Mouse (Mus musculus): ENCODE measurements around the gene Samd11.

The Samd11 gene

GRCm38 (mm10) chr4:156255078-156255839 lies at the start of gene Samd11:
Gene Samd11, minus strand, starts transcription at chr4:156255657.
- peak; percentile 27 for DNase-seq (ENCODE audit: extremely low spot score)

GRCm38 (mm10) chr4:156254361-156255077 lies 938 bp downstream of the Samd11 start:
- DNase-seq (ENCODE audit: extremely low spot score), result peak; percentile 30

- DNase-seq (ENCODE audit: extremely low spot score), result no peak
Measured at GRCm38 (mm10) chr4:156253043-156253442, 2.4 kb downstream of the Samd11 start.

- no peak for DNase-seq (ENCODE audit: extremely low spot score)
Measured at GRCm38 (mm10) chr4:156252619-156253018, 2.8 kb downstream of the Samd11 start.

- DNase-seq (ENCODE audit: extremely low spot score), result no peak
Measured at GRCm38 (mm10) chr4:156252140-156252539, 3.3 kb downstream of the Samd11 start.

GRCm38 (mm10) chr4:156251081-156251480 lies 4.4 kb downstream of the Samd11 start:
- DNase-seq (ENCODE audit: extremely low spot score), result no peak

- no peak for DNase-seq (ENCODE audit: extremely low spot score)
Measured at GRCm38 (mm10) chr4:156249567-156249966, 5.9 kb downstream of the Samd11 start.

GRCm38 (mm10) chr4:156236651-156237447 lies 18.6 kb downstream of the Samd11 start:
- DNase-seq (ENCODE audit: extremely low spot score), result peak; percentile 47

- peak; percentile 93 for DNase-seq (ENCODE audit: extremely low spot score)
Measured at GRCm38 (mm10) chr4:156235808-156236533, 19.5 kb downstream of the Samd11 start, which contains the start of gene Noc2l. Gene Noc2l, plus strand, starts transcription at chr4:156236010.

GRCm38 (mm10) chr4:156235360-156235770 lies 20.1 kb downstream of the Samd11 start:
- DNase-seq (ENCODE audit: extremely low spot score), result no peak

- peak; percentile 83 for DNase-seq (ENCODE audit: extremely low spot score)
Measured at GRCm38 (mm10) chr4:156234701-156235213, 20.7 kb downstream of the Samd11 start, which contains the start of gene Plekhn1. Gene Plekhn1, minus strand, starts transcription at chr4:156234857.

GRCm38 (mm10) chr4:156234021-156234501 lies 21.4 kb downstream of the Samd11 start:
- peak; percentile 51 for DNase-seq (ENCODE audit: extremely low spot score)

- no peak for DNase-seq (ENCODE audit: extremely low spot score)
Measured at GRCm38 (mm10) chr4:156228393-156229024, 26.9 kb downstream of the Samd11 start.

GRCm38 (mm10) chr4:156227752-156228392 lies 27.6 kb downstream of the Samd11 start:
- DNase-seq (ENCODE audit: extremely low spot score), result no peak

- DNase-seq (ENCODE audit: extremely low spot score), result no peak
Measured at GRCm38 (mm10) chr4:156224276-156224675, 31.2 kb downstream of the Samd11 start.

- DNase-seq (ENCODE audit: extremely low spot score), result no peak
Measured at GRCm38 (mm10) chr4:156219936-156220335, 35.5 kb downstream of the Samd11 start.

GRCm38 (mm10) chr4:156217838-156218237 lies 37.6 kb downstream of the Samd11 start:
- DNase-seq (ENCODE audit: extremely low spot score), result no peak

- DNase-seq (ENCODE audit: extremely low spot score), result no peak
Measured at GRCm38 (mm10) chr4:156217022-156217669, 38.3 kb downstream of the Samd11 start.

GRCm38 (mm10) chr4:156216196-156216595 lies 39.3 kb downstream of the Samd11 start:
- no peak for DNase-seq (ENCODE audit: extremely low spot score)

All from embryo, embryonic 9.5 days (tissue).